Mouse (Mus musculus): ENCODE results near the gene Pmp22.

DNA sequence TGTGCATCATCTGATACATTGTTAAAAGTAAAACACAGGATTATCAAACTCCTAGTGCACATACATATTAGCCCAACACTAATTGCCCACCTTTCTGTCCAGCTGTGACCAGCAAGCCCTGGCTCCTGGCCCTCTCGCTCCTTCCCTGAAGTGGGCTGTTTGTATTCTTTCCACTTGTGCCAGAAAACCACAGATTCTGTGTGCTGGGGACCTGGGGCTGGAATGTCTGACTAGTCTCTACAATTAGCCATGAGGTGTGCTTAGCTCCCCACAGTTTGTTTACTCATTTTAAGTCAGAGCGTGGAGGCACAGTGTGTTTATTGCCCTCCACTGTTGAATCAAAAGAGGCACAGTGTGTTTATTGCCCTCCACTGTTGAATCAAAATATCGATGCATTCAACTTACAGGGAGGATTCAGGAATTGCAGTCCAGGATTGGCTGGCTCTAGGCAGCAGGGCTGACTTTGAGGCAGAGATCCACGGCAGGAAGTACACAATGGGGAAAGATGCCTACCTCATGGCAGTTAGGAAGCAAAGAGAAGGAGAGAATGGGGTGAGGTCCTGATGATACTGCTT is 5.9 kb upstream of the Pmp22 start:
- TF ChIP-seq POLR2A (IDR thresholded peaks at IDR 0.05; ENCODE audit: borderline replicate concordance, control insufficient read depth, low read depth, low read length) (no peak), CTCF (IDR thresholded peaks at IDR 0.05; ENCODE audit: control insufficient read depth, insufficient read depth, low read length) (no peak)

Measured in bone marrow, adult 2 months (tissue).